In the genomic region with DNA sequence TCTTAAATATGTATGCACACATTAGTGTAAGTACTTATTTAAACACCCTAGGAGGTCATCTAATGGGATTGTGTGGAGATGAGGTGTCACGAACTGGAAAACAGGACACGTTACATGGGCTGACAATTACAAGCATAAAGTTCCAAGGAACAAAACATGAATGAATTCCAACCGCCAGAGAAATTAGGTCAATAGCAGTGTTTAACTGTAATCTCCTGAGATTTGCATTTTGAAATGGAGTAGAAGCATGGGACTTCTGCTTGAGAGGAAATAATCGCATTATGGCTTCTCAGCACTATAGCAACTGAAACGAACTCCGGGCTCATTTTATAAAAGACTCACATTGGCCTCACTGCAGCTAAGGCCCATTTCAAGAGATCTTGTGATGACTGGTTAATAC, we compare ENCODE assay signal across 29 mouse cellular contexts.
DNase-seq lines count a peak whose midpoint lies in the region; ATAC-seq lines count a peak whose summit lies in the region.
"Had no signal": no experiment of that assay in that cellular context is flagged by ENCODE, and none has a peak within 500 bp of the region (broad histone marks: within the 10 kb centered on the region; RNA-seq: fewer than 3 reads in every experiment).

No protein-coding gene starts in this region.

- no peak overlapping the region for H3K27ac ChIP-seq in hindbrain, embryonic 16.5 days (ENCODE audit: low read depth, low read length)
- H3K27ac ChIP-seq in hindbrain, embryonic 13.5 days, result no peak overlapping the region
- H3K27ac ChIP-seq in forebrain, embryonic 14.5 days (ENCODE audit: low read depth, low read length), result no peak overlapping the region
- H3K27ac ChIP-seq in midbrain, embryonic 13.5 days, result no peak overlapping the region
- H3K27ac ChIP-seq: hindbrain, embryonic 14.5 days; intestine, embryonic 15.5 days; layer of hippocampus, adult 2 months; limb, embryonic 13.5 days; lung, embryonic 15.5 days; neural tube, embryonic 13.5 days; stomach, postnatal 0 days had no signal

- peak; percentile 63 for ATAC-seq in hindbrain, embryonic 16.5 days
- ATAC-seq in hindbrain, embryonic 13.5 days (ENCODE audit: low FRiP score), result no peak
- ATAC-seq in forebrain, embryonic 14.5 days, result peak; percentile 49; the same call in 1 of the 2 replicates
- ATAC-seq in midbrain, embryonic 13.5 days, result peak; percentile 82
- ATAC-seq: CD4-positive, CD25-positive, alpha-beta regulatory T cell, adult 4 months; intestine, embryonic 15.5 days had no signal

- H3K9ac ChIP-seq in hindbrain, embryonic 16.5 days (ENCODE audit: low read depth, low read length), result no peak overlapping the region
- no peak overlapping the region for H3K9ac ChIP-seq in hindbrain, embryonic 13.5 days
- no peak overlapping the region for H3K9ac ChIP-seq in forebrain, embryonic 14.5 days (ENCODE audit: low read length)
- H3K9ac ChIP-seq in midbrain, embryonic 13.5 days (replicated peaks), result no peak overlapping the region
- H3K9ac ChIP-seq: hindbrain, embryonic 14.5 days; intestine, embryonic 15.5 days; limb, embryonic 13.5 days; lung, embryonic 15.5 days; neural tube, embryonic 13.5 days had no signal

- H3K4me3 ChIP-seq in hindbrain, embryonic 16.5 days (ENCODE audit: low read length), result no peak overlapping the region
- H3K4me3 ChIP-seq in hindbrain, embryonic 13.5 days, result no peak overlapping the region
- H3K4me3 ChIP-seq in forebrain, embryonic 14.5 days (ENCODE audit: low read depth, low read length), result no peak overlapping the region
- no peak overlapping the region for H3K4me3 ChIP-seq in midbrain, embryonic 13.5 days (replicated peaks)
- H3K4me3 ChIP-seq: intestine, embryonic 15.5 days; layer of hippocampus, adult 2 months; limb, embryonic 13.5 days; lung, embryonic 15.5 days; neural tube, embryonic 13.5 days had no signal

- WGBS in hindbrain, embryonic 16.5 days, result 52% methylated on average over 6 of the region's 6 CpGs
- WGBS in hindbrain, embryonic 13.5 days, result 66% methylated on average over 6 of the region's 6 CpGs
- 34% methylated on average over 6 of the region's 6 CpGs for WGBS in forebrain, embryonic 14.5 days
- 40% methylated on average over 6 of the region's 6 CpGs for WGBS in midbrain, embryonic 13.5 days

- H3K4me1 ChIP-seq in hindbrain, embryonic 16.5 days (ENCODE audit: control insufficient read depth, insufficient read depth, low read depth, low read length), result peaks cover 2% of the 10 kb centered on the region; the same call in 1 of the 2 replicates
- no peaks in the 10 kb centered on the region; the same call in 1 of the 2 replicates for H3K4me1 ChIP-seq in hindbrain, embryonic 13.5 days (replicated peaks)
- peaks cover 1% of the 10 kb centered on the region; the same call in 1 of the 2 replicates for H3K4me1 ChIP-seq in forebrain, embryonic 14.5 days (ENCODE audit: control insufficient read depth, insufficient read depth, low read length)
- H3K4me1 ChIP-seq in midbrain, embryonic 13.5 days (replicated peaks), result peaks cover under 1% of the 10 kb centered on the region; the same call in 1 of the 2 replicates
- H3K4me1 ChIP-seq: intestine, embryonic 15.5 days; limb, embryonic 13.5 days had no signal

- H3K9me3 ChIP-seq in hindbrain, embryonic 16.5 days (ENCODE audit: control insufficient read depth, low read length), result no peaks in the 10 kb centered on the region
- H3K9me3 ChIP-seq in hindbrain, embryonic 13.5 days, result no peaks in the 10 kb centered on the region
- no peaks in the 10 kb centered on the region for H3K9me3 ChIP-seq in forebrain, embryonic 14.5 days (replicated peaks; ENCODE audit: control insufficient read depth, low read length)
- peaks cover 6% of the 10 kb centered on the region; the same call in 1 of the 2 replicates for H3K9me3 ChIP-seq in midbrain, embryonic 13.5 days
- H3K9me3 ChIP-seq: intestine, embryonic 15.5 days; limb, embryonic 13.5 days; lung, embryonic 15.5 days; neural tube, embryonic 13.5 days had no signal

- no peaks in the 10 kb centered on the region for H3K36me3 ChIP-seq in hindbrain, embryonic 16.5 days (ENCODE audit: control insufficient read depth, insufficient read depth, low read length)
- no peaks in the 10 kb centered on the region for H3K36me3 ChIP-seq in hindbrain, embryonic 13.5 days
- H3K36me3 ChIP-seq in forebrain, embryonic 14.5 days (ENCODE audit: control insufficient read depth, insufficient read depth, low read length), result no peaks in the 10 kb centered on the region
- no peaks in the 10 kb centered on the region for H3K36me3 ChIP-seq in midbrain, embryonic 13.5 days
- H3K36me3 ChIP-seq: intestine, embryonic 15.5 days; limb, embryonic 13.5 days; lung, embryonic 15.5 days; neural tube, embryonic 13.5 days had no signal

- no peak overlapping the region for H3K4me2 ChIP-seq in hindbrain, embryonic 16.5 days (ENCODE audit: low read length)
- no peak overlapping the region for H3K4me2 ChIP-seq in hindbrain, embryonic 13.5 days
- no peak overlapping the region for H3K4me2 ChIP-seq in forebrain, embryonic 14.5 days (ENCODE audit: low read length)
- no peak overlapping the region for H3K4me2 ChIP-seq in midbrain, embryonic 13.5 days (replicated peaks)
- H3K4me2 ChIP-seq: heart, embryonic 11.5 days; hindbrain, embryonic 14.5 days; intestine, embryonic 15.5 days; limb, embryonic 13.5 days; liver, embryonic 11.5 days; lung, embryonic 15.5 days; neural tube, embryonic 13.5 days had no signal

- peak; percentile 58 for DNase-seq in forebrain, embryonic 14.5 days (ENCODE audit: low spot score)
- peak; percentile 81 for DNase-seq in retina, embryonic 14.5 days (ENCODE audit: low spot score)
- DNase-seq in cerebellum, adult 9-10 months, result no peak
- DNase-seq in thymus, postnatal 25 days, result no peak
- DNase-seq in heart, adult 18-20 months, result no peak
- DNase-seq: adrenal gland, postnatal 14 days; cerebellum, adult 18-20 months; cerebellum, postnatal 25 days; gastrocnemius, postnatal 14 days; heart, postnatal 36 days; kidney, adult 2 months; kidney, postnatal 36 days; right cerebral cortex, adult 18-20 months; right cerebral cortex, postnatal 4 days; thymus, adult 18-20 months; thymus, postnatal 4 days had no signal

- H3K27me3 ChIP-seq in hindbrain, embryonic 16.5 days (replicated peaks; ENCODE audit: control insufficient read depth, insufficient read depth, low read length), result no peaks in the 10 kb centered on the region
- no peaks in the 10 kb centered on the region for H3K27me3 ChIP-seq in hindbrain, embryonic 13.5 days
- no peaks in the 10 kb centered on the region for H3K27me3 ChIP-seq in forebrain, embryonic 14.5 days (replicated peaks; ENCODE audit: control insufficient read depth, insufficient read depth, low read length)
- peaks cover 28% of the 10 kb centered on the region for H3K27me3 ChIP-seq in midbrain, embryonic 13.5 days
- H3K27me3 ChIP-seq: intestine, embryonic 15.5 days; limb, embryonic 13.5 days; lung, embryonic 15.5 days; neural tube, embryonic 13.5 days had no signal

Comparison
In these comparisons a context has a peak if more than half of its experiments do, and no peak if none do; other contexts are left out.
1. DNase-seq: peak in forebrain, embryonic 14.5 days (single experiment) and retina, embryonic 14.5 days (single experiment); none in cerebellum, adult 9-10 months (single experiment), thymus, postnatal 25 days (single experiment) and heart, adult 18-20 months (0 of 2).